Mouse (Mus musculus): ENCODE results near the gene Fam71a.

DNA sequence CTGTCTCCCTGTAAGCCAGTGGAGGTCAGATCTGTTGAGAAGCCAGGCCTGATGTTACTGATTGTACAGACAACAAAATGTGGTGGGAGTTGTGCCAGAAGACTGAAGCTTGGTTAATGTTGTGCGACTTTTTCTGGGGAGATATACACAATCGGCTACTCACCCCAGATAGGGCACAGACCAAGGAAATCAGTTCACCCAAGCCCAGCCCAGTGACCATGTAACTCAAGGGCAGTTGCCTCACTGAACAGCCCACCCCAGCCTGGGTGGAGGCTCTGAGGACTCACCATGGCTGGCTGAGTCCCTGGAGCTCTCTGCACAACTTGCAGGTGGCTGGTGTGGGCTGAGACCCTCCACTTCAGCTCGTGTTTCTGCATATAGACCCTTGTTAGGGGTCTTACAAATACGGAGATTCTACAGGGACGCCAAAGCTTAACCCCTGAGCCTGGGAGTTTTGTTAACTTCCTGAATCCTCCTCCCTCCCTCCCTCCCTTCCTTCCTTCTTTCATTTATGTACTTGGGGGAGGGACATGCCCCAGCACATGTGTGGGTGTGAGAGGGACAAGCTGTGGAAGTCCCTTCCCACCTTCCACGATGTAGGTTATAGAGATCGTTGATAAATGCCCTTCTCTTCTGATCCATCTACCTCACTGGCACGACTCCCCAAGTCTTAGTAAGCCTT is 13.6 kb downstream of the Fam71a start:
- TF ChIP-seq POLR2A (IDR thresholded peaks at IDR 0.05; ENCODE audit: insufficient read depth, low read depth, low read length) = no peak
- no peak for TF ChIP-seq CTCF (IDR thresholded peaks at IDR 0.05; ENCODE audit: insufficient read depth, low read depth, low read length)

Measured in olfactory bulb, adult 2 months (tissue).